Mouse (Mus musculus): Measurements from ENCODE around the gene Mrgprb5.

Gene Mrgprb5

GRCm38 (mm10) chr7:48168919-48169318, at the start of gene Mrgprb5:
Gene Mrgprb5 (minus strand): TSS chr7:48169019.
- no peak for DNase-seq (ENCODE audit: low read depth)

- no peak for DNase-seq (ENCODE audit: low read depth)
Observed at GRCm38 (mm10) chr7:48199188-48199587, 30.4 kb upstream of the Mrgprb5 start, which contains the start of gene Mrgprb4. Gene Mrgprb4 (minus strand): TSS chr7:48199288.

GRCm38 (mm10) chr7:48167471-48167870, 1.3 kb downstream of the Mrgprb5 start:
- no peak for DNase-seq (ENCODE audit: low read depth)

GRCm38 (mm10) chr7:48138248-48138702, 30.5 kb downstream of the Mrgprb5 start:
- DNase-seq (ENCODE audit: low read depth) = peak; percentile 43

- DNase-seq (ENCODE audit: low read depth) = peak; percentile 35
Observed at GRCm38 (mm10) chr7:48137216-48138077, 31.4 kb downstream of the Mrgprb5 start.

GRCm38 (mm10) chr7:48132674-48133073, 36.1 kb downstream of the Mrgprb5 start:
- DNase-seq (ENCODE audit: low read depth) = no peak

GRCm38 (mm10) chr7:48132247-48132646, 36.6 kb downstream of the Mrgprb5 start:
- peak; percentile 10 for DNase-seq (ENCODE audit: low read depth)

- peak; percentile 33 for DNase-seq (ENCODE audit: low read depth)
Observed at GRCm38 (mm10) chr7:48131820-48132219, 37.0 kb downstream of the Mrgprb5 start.

- no peak for DNase-seq (ENCODE audit: low read depth)
Observed at GRCm38 (mm10) chr7:48123806-48124205, 45.0 kb downstream of the Mrgprb5 start.
